Mouse (Mus musculus): ENCODE results near the gene Plekha6. TPM values are rescaled to one million over a fixed set of nuclear protein-coding genes. Genes with fewer than 3 reads are reported as not detected.

The Plekha6 gene
- polyA plus RNA-seq, 1 experiment from 2014 or later: 15.0 TPM

DNA sequence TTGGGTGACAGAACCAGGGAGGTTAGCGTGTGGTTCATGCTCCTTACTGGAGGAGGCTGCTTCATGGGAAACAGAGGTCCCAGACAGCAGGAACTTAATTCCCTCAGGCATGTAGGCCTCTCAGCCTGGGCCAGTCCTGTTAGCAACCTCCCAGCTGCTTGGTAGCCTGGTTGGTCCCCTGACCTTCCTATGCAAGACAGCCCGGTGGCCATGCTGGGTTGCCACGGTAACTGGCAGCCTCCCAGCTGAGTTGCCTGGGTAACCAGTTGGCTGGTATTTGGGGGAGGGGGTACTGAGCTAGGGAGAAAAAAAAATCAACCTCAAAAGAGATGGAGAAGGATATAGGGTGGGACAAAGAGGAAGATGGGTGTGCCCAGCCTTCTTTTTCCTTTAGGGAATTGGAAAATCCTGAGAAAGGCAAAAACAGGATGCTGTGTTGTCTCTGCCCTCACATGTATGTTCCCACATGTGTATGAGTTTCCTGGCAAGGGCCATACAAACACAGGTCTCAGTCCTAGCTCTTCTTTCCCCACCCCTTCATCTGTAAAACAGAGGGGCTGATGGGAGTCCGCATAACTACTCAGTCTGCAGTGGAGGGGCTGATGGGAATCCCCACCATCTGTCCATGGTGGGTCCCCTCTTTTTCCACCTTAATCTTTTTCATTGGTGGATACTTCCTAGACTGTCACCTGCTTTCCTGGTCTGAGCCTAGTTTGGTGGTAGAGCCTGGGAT is 24.1 kb downstream of the Plekha6 start:
- Histone ChIP-seq H3K4me3 (ENCODE audit: low read length) (no peak overlapping the region), H3K36me3 (ENCODE audit: control insufficient read depth, insufficient read depth, low read length) (no peaks in the 10 kb centered on the region), H3K9me3 (ENCODE audit: control insufficient read depth, low read length) (no peaks in the 10 kb centered on the region), H3K27me3 (replicated peaks; ENCODE audit: control insufficient read depth, insufficient read depth, low read length) (no peaks in the 10 kb centered on the region), H3K27ac (ENCODE audit: low read depth, low read length) (peak overlapping the region; percentile 69), H3K9ac (ENCODE audit: low read depth, low read length) (no peak overlapping the region), H3K4me2 (ENCODE audit: low read length) (peak overlapping the region; percentile 14; the same call in 1 of the 2 replicates), H3K4me1 (ENCODE audit: control insufficient read depth, insufficient read depth, low read depth, low read length) (peaks cover 24% of the 10 kb centered on the region)
- 4% methylated on average over 4 of the region's 4 CpGs for WGBS
- ATAC-seq: peak; percentile 78

DNA sequence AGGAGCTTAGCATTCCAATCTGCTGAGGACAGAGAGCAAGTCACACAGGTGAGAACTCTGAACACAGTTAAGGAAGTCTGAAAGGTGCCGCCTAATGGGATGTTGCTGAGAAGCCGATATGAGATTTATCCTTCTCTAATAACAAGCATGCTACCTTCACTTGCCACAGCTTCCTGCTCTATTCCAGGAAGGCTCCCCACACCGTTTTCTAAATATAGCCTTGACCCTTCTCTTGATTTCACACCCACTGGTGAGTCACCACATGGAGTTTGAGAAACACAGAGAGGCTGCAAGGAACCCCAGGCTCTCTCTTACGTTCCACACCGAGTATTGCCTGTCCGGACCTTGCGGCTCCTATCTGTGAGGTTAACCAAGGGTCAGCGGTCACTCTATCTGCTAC is 24.7 kb downstream of the Plekha6 start:
- no peak overlapping the region for H3K9ac ChIP-seq (ENCODE audit: low read depth, low read length)

DNA sequence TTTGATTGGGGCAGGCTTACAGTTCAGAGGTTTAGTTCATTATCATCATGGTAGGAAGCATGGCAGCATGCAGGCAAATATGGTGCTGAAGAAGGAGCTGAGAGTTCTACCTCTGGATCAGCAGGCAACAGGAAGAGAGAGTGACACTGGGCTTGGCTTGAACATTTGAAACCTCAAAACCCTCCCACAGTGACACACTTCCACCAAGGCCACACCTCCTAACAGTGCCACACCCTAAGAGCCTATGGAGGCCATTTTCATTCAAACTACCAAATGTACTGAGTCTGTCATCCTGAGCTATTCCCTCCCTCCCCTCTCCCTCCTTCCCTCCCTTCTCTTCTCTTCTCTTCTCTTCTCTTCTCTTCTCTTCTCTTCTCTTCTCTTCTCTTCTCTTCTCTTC is 25.5 kb downstream of the Plekha6 start:
- Histone ChIP-seq H3K9ac (ENCODE audit: low read depth, low read length) (no peak overlapping the region), H3K27ac (ENCODE audit: low read depth, low read length) (no peak overlapping the region), H3K9me3 (ENCODE audit: control insufficient read depth, low read length) (no peaks in the 10 kb centered on the region), H3K4me1 (ENCODE audit: control insufficient read depth, insufficient read depth, low read depth, low read length) (peaks cover 20% of the 10 kb centered on the region), H3K4me3 (ENCODE audit: low read length) (no peak overlapping the region), H3K27me3 (replicated peaks; ENCODE audit: control insufficient read depth, insufficient read depth, low read length) (no peaks in the 10 kb centered on the region), H3K36me3 (ENCODE audit: control insufficient read depth, insufficient read depth, low read length) (no peaks in the 10 kb centered on the region), H3K4me2 (ENCODE audit: low read length) (no peak overlapping the region)
- ATAC-seq: no peak

More for the DNA sequence above, 24.7 kb downstream of the Plekha6 start:
- WGBS: 73% methylated on average over 8 of the region's 8 CpGs
- no peaks in the 10 kb centered on the region for H3K27me3 ChIP-seq (replicated peaks; ENCODE audit: control insufficient read depth, insufficient read depth, low read length)
- no peak overlapping the region for H3K4me3 ChIP-seq (ENCODE audit: low read length)
- no peak overlapping the region for H3K4me2 ChIP-seq (ENCODE audit: low read length)
- no peak overlapping the region for H3K27ac ChIP-seq (ENCODE audit: low read depth, low read length)
- no peak for ATAC-seq
- H3K9me3 ChIP-seq (ENCODE audit: control insufficient read depth, low read length): no peaks in the 10 kb centered on the region
- no peaks in the 10 kb centered on the region for H3K36me3 ChIP-seq (ENCODE audit: control insufficient read depth, insufficient read depth, low read length)
- peaks cover 20% of the 10 kb centered on the region for H3K4me1 ChIP-seq (ENCODE audit: control insufficient read depth, insufficient read depth, low read depth, low read length)

DNA sequence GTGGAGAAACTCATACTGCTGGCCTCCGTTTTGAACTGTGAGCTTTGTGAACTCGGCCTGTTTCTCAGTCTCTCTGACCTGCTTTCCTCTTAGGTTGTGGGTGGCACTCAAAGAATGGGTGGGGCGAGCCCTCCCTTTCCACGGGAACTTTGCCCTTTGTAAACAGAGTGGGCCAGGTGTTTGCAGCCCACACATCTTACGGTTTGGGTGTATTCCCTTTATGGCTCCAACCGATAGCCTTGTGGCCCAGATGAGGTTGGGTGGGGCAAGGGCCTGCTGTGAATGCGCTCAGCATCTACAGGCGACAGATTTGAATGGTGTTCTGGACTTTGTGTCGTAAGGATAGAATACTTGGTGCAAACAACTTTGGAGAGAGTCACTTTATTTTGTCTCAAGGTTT is 26.5 kb downstream of the Plekha6 start:
- peaks cover 20% of the 10 kb centered on the region for H3K4me1 ChIP-seq (ENCODE audit: control insufficient read depth, insufficient read depth, low read depth, low read length)
- H3K27ac ChIP-seq (ENCODE audit: low read depth, low read length): no peak overlapping the region
- no peaks in the 10 kb centered on the region for H3K36me3 ChIP-seq (ENCODE audit: control insufficient read depth, insufficient read depth, low read length)
- H3K4me3 ChIP-seq (ENCODE audit: low read length): no peak overlapping the region
- no peak for ATAC-seq
- no peaks in the 10 kb centered on the region for H3K27me3 ChIP-seq (replicated peaks; ENCODE audit: control insufficient read depth, insufficient read depth, low read length)
- 85% methylated on average over 9 of the region's 9 CpGs for WGBS
- no peaks in the 10 kb centered on the region for H3K9me3 ChIP-seq (ENCODE audit: control insufficient read depth, low read length)
- no peak overlapping the region for H3K9ac ChIP-seq (ENCODE audit: low read depth, low read length)
- H3K4me2 ChIP-seq (ENCODE audit: low read length): no peak overlapping the region

DNA sequence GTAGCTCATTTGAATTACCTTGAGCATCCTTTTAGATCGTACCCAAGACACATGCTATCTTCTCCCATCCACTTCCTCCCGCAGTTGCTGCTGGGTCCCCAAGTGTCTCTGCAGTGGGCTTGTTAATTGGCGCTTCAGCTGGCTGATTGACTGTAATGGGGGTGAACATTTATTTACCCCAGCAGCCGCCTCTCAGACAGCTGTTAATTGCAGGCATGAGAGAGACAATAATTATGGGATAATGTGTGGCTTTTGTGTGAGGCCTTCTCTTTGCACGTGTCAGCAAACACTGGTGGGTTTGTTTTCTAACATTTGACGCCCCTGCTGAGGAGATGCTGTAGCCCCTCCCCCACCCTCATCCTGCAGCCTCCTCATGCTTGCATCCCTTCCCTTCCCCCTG is 32.2 kb downstream of the Plekha6 start:
- 19% methylated on average over 6 of the region's 6 CpGs for WGBS
- Histone ChIP-seq H3K4me1 (ENCODE audit: control insufficient read depth, insufficient read depth, low read depth, low read length) (peaks cover 17% of the 10 kb centered on the region), H3K4me3 (ENCODE audit: low read length) (no peak overlapping the region), H3K4me2 (ENCODE audit: low read length) (no peak overlapping the region), H3K9me3 (ENCODE audit: control insufficient read depth, low read length) (no peaks in the 10 kb centered on the region), H3K9ac (ENCODE audit: low read depth, low read length) (no peak overlapping the region), H3K27ac (ENCODE audit: low read depth, low read length) (no peak overlapping the region), H3K36me3 (ENCODE audit: control insufficient read depth, insufficient read depth, low read length) (no peaks in the 10 kb centered on the region), H3K27me3 (replicated peaks; ENCODE audit: control insufficient read depth, insufficient read depth, low read length) (no peaks in the 10 kb centered on the region)
- ATAC-seq: peak; percentile 18; the same call in 1 of the 2 replicates

DNA sequence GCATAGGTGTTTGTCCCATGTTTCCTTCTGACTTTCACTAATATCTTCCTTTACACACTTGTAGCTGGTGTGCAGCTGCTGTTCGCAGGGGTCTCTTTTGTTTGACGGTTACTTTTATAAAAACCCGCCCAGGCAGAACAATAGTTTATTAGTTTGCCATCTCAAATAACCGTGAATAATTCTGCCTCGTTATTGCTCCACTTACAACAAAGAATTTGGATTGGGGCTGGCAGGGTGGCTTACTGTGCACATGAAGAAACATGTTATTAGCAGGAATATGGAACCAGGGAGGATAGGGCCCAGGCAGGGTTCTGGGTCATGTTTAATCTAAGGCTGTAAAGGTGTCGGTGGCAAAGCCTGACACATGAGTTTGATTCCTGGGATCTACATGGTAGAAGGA is 33.3 kb downstream of the Plekha6 start:
- WGBS: 32% methylated on average over 6 of the region's 6 CpGs
- Histone ChIP-seq H3K36me3 (ENCODE audit: control insufficient read depth, insufficient read depth, low read length) (no peaks in the 10 kb centered on the region), H3K4me3 (ENCODE audit: low read length) (no peak overlapping the region), H3K27ac (ENCODE audit: low read depth, low read length) (no peak overlapping the region), H3K4me2 (ENCODE audit: low read length) (no peak overlapping the region), H3K4me1 (ENCODE audit: control insufficient read depth, insufficient read depth, low read depth, low read length) (peaks cover 17% of the 10 kb centered on the region), H3K9me3 (ENCODE audit: control insufficient read depth, low read length) (no peaks in the 10 kb centered on the region), H3K9ac (ENCODE audit: low read depth, low read length) (no peak overlapping the region), H3K27me3 (replicated peaks; ENCODE audit: control insufficient read depth, insufficient read depth, low read length) (no peaks in the 10 kb centered on the region)
- no peak for ATAC-seq

DNA sequence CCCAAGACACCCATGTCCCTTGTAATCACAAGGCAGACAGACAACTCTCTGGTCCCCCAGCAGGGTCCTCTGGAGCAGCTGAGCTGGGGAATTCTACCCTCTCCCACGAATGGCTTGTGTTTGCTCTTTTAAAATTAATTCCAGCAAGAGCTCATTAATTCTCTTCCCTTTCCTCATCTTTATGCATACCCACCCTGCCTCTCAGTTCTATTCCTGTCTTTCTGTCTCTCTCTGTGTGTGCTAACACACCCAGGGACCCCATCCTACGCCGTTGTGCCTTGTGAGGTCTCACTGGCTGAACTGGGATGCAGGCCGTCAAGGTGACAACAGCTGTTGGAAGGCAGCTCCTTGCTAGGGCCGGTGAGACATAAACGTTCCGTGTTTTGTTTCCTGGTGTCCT is 35.7 kb downstream of the Plekha6 start:
- WGBS: 35% methylated on average over 7 of the region's 7 CpGs
- peak overlapping the region; percentile 53 for H3K27ac ChIP-seq (ENCODE audit: low read depth, low read length)
- H3K4me3 ChIP-seq (ENCODE audit: low read length): no peak overlapping the region
- no peaks in the 10 kb centered on the region for H3K9me3 ChIP-seq (ENCODE audit: control insufficient read depth, low read length)
- H3K36me3 ChIP-seq (ENCODE audit: control insufficient read depth, insufficient read depth, low read length): no peaks in the 10 kb centered on the region
- no peak overlapping the region for H3K4me2 ChIP-seq (ENCODE audit: low read length)
- no peak for ATAC-seq
- no peak overlapping the region for H3K9ac ChIP-seq (ENCODE audit: low read depth, low read length)
- peaks cover 21% of the 10 kb centered on the region for H3K4me1 ChIP-seq (ENCODE audit: control insufficient read depth, insufficient read depth, low read depth, low read length)
- H3K27me3 ChIP-seq (replicated peaks; ENCODE audit: control insufficient read depth, insufficient read depth, low read length): no peaks in the 10 kb centered on the region

DNA sequence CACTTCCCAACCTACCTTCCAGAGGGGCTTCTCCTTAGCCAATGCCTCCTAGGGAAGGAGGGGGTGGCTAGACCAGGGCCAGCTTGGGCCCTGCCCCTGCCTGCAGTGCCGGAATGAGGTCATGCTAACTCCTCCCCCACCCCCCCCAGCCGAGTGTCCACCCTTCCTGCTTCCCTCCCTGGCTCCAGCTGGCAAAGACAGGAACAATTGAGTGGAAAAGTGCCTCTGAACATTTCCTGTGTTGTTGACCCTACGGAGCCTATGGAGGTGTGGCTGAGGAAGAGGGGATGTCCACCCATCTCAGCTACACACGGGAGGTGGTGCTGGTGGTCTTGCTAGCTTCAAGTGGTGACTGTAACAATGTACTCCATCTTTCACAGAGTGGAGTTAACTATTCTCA is 37.5 kb downstream of the Plekha6 start:
- Histone ChIP-seq H3K4me2 (ENCODE audit: low read length) (no peak overlapping the region), H3K27ac (ENCODE audit: low read depth, low read length) (no peak overlapping the region), H3K9me3 (ENCODE audit: control insufficient read depth, low read length) (no peaks in the 10 kb centered on the region), H3K36me3 (ENCODE audit: control insufficient read depth, insufficient read depth, low read length) (no peaks in the 10 kb centered on the region), H3K9ac (ENCODE audit: low read depth, low read length) (no peak overlapping the region), H3K4me1 (ENCODE audit: control insufficient read depth, insufficient read depth, low read depth, low read length) (peaks cover 14% of the 10 kb centered on the region), H3K27me3 (replicated peaks; ENCODE audit: control insufficient read depth, insufficient read depth, low read length) (no peaks in the 10 kb centered on the region), H3K4me3 (ENCODE audit: low read length) (no peak overlapping the region)
- no peak for ATAC-seq
- 39% methylated on average over 4 of the region's 4 CpGs for WGBS

DNA sequence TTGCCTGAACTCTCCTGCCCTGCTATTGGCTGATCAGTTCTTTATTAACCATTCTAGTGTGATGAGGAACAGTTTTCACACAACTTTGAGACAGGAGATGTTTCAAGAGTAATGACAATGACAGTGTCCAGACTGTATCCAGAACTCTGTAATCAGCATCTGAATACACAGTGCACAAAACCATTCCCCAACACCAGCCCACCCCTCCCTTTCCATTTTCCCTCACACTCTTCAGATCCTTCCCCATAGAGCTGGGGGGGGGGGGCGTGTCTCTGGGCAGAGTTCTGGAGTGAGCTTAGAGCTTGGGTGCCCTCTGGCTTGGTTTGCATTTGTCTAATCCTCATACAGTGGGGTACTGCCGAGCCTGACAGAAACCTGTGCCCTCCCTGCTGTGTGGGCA is 39.7 kb downstream of the Plekha6 start:
- Histone ChIP-seq H3K4me1 (ENCODE audit: control insufficient read depth, insufficient read depth, low read depth, low read length) (peaks cover 20% of the 10 kb centered on the region), H3K36me3 (ENCODE audit: control insufficient read depth, insufficient read depth, low read length) (no peaks in the 10 kb centered on the region), H3K27ac (ENCODE audit: low read depth, low read length) (no peak overlapping the region)

More for the DNA sequence above, 39.7 kb downstream of the Plekha6 start:
- Histone ChIP-seq H3K4me3 (ENCODE audit: low read length) (no peak overlapping the region), H3K9ac (ENCODE audit: low read depth, low read length) (no peak overlapping the region), H3K27me3 (replicated peaks; ENCODE audit: control insufficient read depth, insufficient read depth, low read length) (no peaks in the 10 kb centered on the region), H3K9me3 (ENCODE audit: control insufficient read depth, low read length) (no peaks in the 10 kb centered on the region), H3K4me2 (ENCODE audit: low read length) (no peak overlapping the region)
- ATAC-seq: 0 out of 2 replicates have a peak, but pooled peaks have one; percentile 24
- WGBS: 40% methylated on average over 2 of the region's 2 CpGs

Data from hindbrain, embryonic 16.5 days (tissue).